Mouse (Mus musculus) hindbrain, embryonic 10.5 days (tissue): ENCODE measurements at regions not wholly inside any gene's neighbourhood (a gene's known extent, or its start where the extent isn't known, plus 50 kb on each side); places are given as distances from the start of the nearest gene placed in this dataset.

ENCODE experiments used
- DNase-seq: peaks from one replicate; pipeline ENCODE4 v3.0.0-alpha.2; 2017; ENCODE audit warnings: low spot score
- H3K27ac ChIP-seq: fragments of 300-500 bp; sonication (generic); 2 replicates; pipeline ENCODE4 v1.5.1; 2016; ENCODE audit warnings: mild to moderate bottlenecking, moderate library complexity
- H3K27me3 ChIP-seq: fragments of 300-500 bp; sonication (generic); 2 replicates; pipeline ENCODE4 v1.6.1; 2016; ENCODE audit warnings: mild to moderate bottlenecking; ENCODE audit not compliant: poor library complexity, insufficient read depth, severe bottlenecking
- H3K36me3 ChIP-seq: fragments of 300-500 bp; sonication (generic); 2 replicates; pipeline ENCODE4 v1.6.1; 2016; ENCODE audit warnings: mild to moderate bottlenecking, moderate library complexity
- H3K4me1 ChIP-seq: fragments of 300-500 bp; sonication (generic); replicated peaks from 2 replicates; pipeline ENCODE4 v1.6.1; 2016; ENCODE audit warnings: mild to moderate bottlenecking
- H3K4me3 ChIP-seq: fragments of 300-500 bp; sonication (generic); 2 replicates; pipeline ENCODE4 v1.5.1; 2016; ENCODE audit warnings: mild to moderate bottlenecking, moderate library complexity
- H3K9me3 ChIP-seq: fragments of 300-500 bp; sonication (generic); 2 replicates; pipeline ENCODE4 v1.6.1; 2016; ENCODE audit warnings: mild to moderate bottlenecking, moderate library complexity
- WGBS: fragments of 180-500 bp; shearing (Covaris S2); methylation state at CpG from one replicate; pipeline ENCODE4 v1.1.7; 2016; 5-methylcytosine and 5-hydroxymethylcytosine counted together

- no peaks in the 10 kb centered on the region for H3K36me3 ChIP-seq
- H3K27ac ChIP-seq = peak overlapping the region; percentile 5; the same call in 1 of the 2 replicates
- peaks cover 4% of the 10 kb centered on the region; the same call in 1 of the 2 replicates for H3K9me3 ChIP-seq
- 92% methylated on average over 24 of the region's 24 CpGs for WGBS
- no peaks in the 10 kb centered on the region for H3K27me3 ChIP-seq
- no peak for DNase-seq
- peaks cover 11% of the 10 kb centered on the region; the same call in 1 of the 2 replicates for H3K4me1 ChIP-seq
- H3K4me3 ChIP-seq = no peak overlapping the region
Observed at GRCm38 (mm10) chr8:109251360-109251798, 242.4 kb upstream of the Pmfbp1 start.

GRCm38 (mm10) chr8:109252404-109252803 lies 241.4 kb upstream of the Pmfbp1 start:
- H3K27ac ChIP-seq = no peak overlapping the region
- 75% methylated on average over 4 of the region's 4 CpGs for WGBS
- peaks cover 4% of the 10 kb centered on the region; the same call in 1 of the 2 replicates for H3K9me3 ChIP-seq
- no peak for DNase-seq
- peaks cover 11% of the 10 kb centered on the region; the same call in 1 of the 2 replicates for H3K4me1 ChIP-seq
- no peaks in the 10 kb centered on the region for H3K36me3 ChIP-seq
- no peak overlapping the region for H3K4me3 ChIP-seq
- H3K27me3 ChIP-seq = no peaks in the 10 kb centered on the region

- Histone ChIP-seq H3K27ac (no peak overlapping the region), H3K4me3 (no peak overlapping the region), H3K27me3 (no peaks in the 10 kb centered on the region), H3K9me3 (no peaks in the 10 kb centered on the region), H3K36me3 (no peaks in the 10 kb centered on the region), H3K4me1 (no peaks in the 10 kb centered on the region)
- peak; percentile 67 for DNase-seq
- 18% methylated on average over 5 of the region's 5 CpGs for WGBS
Observed at GRCm38 (mm10) chr8:109279129-109279528, 214.7 kb upstream of the Pmfbp1 start.

GRCm38 (mm10) chr8:109280540-109280939 lies 213.3 kb upstream of the Pmfbp1 start:
- DNase-seq = peak; percentile 20
- H3K4me1 ChIP-seq = no peaks in the 10 kb centered on the region
- 76% methylated on average over 2 of the region's 2 CpGs for WGBS
- H3K27me3 ChIP-seq = no peaks in the 10 kb centered on the region
- no peak overlapping the region for H3K27ac ChIP-seq
- H3K36me3 ChIP-seq = no peaks in the 10 kb centered on the region
- H3K9me3 ChIP-seq = no peaks in the 10 kb centered on the region
- no peak overlapping the region for H3K4me3 ChIP-seq

- WGBS = 78% methylated on average over 10 of the region's 10 CpGs
- Histone ChIP-seq H3K4me3 (no peak overlapping the region), H3K9me3 (no peaks in the 10 kb centered on the region), H3K4me1 (no peaks in the 10 kb centered on the region), H3K36me3 (no peaks in the 10 kb centered on the region), H3K27ac (no peak overlapping the region), H3K27me3 (no peaks in the 10 kb centered on the region)
- no peak for DNase-seq
Observed at GRCm38 (mm10) chr8:109281598-109281997, 212.2 kb upstream of the Pmfbp1 start.

- H3K27ac ChIP-seq = peak overlapping the region; percentile 88
- H3K27me3 ChIP-seq = no peaks in the 10 kb centered on the region
- no peak for DNase-seq
- H3K4me1 ChIP-seq = peaks cover 49% of the 10 kb centered on the region
- WGBS = 64% methylated on average over 17 of the region's 17 CpGs
- H3K36me3 ChIP-seq = no peaks in the 10 kb centered on the region
- H3K4me3 ChIP-seq = no peak overlapping the region
- 0 out of 2 replicates have a peak, but pooled peaks cover 4% of the 10 kb centered on the region for H3K9me3 ChIP-seq
Observed at GRCm38 (mm10) chr8:109310670-109311386, 183.0 kb upstream of the Pmfbp1 start.

- Histone ChIP-seq H3K9me3 (0 out of 2 replicates have a peak, but pooled peaks cover 4% of the 10 kb centered on the region), H3K4me3 (0 out of 2 replicates have a peak overlapping the region, but pooled peaks have one; percentile 13), H3K4me1 (peaks cover 49% of the 10 kb centered on the region), H3K36me3 (no peaks in the 10 kb centered on the region), H3K27me3 (no peaks in the 10 kb centered on the region), H3K27ac (peak overlapping the region; percentile 88)
- peak; percentile 35 for DNase-seq
- WGBS = 33% methylated on average over 17 of the region's 17 CpGs
Observed at GRCm38 (mm10) chr8:109311484-109312210, 182.2 kb upstream of the Pmfbp1 start.

GRCm38 (mm10) chr8:109312731-109313130 lies 181.1 kb upstream of the Pmfbp1 start:
- Histone ChIP-seq H3K4me3 (0 out of 2 replicates have a peak overlapping the region, but pooled peaks have one; percentile 13), H3K27me3 (no peaks in the 10 kb centered on the region), H3K27ac (peak overlapping the region; percentile 88), H3K9me3 (0 out of 2 replicates have a peak, but pooled peaks cover 4% of the 10 kb centered on the region), H3K36me3 (no peaks in the 10 kb centered on the region), H3K4me1 (peaks cover 56% of the 10 kb centered on the region)
- peak; percentile 64 for DNase-seq
- WGBS = 4% methylated on average over 8 of the region's 8 CpGs

- H3K4me1 ChIP-seq = peaks cover 28% of the 10 kb centered on the region
- H3K9me3 ChIP-seq = no peaks in the 10 kb centered on the region
- no peaks in the 10 kb centered on the region for H3K36me3 ChIP-seq
- 49% methylated on average over 11 of the region's 11 CpGs for WGBS
- H3K27me3 ChIP-seq = no peaks in the 10 kb centered on the region
- H3K4me3 ChIP-seq = no peak overlapping the region
- peak overlapping the region; percentile 67 for H3K27ac ChIP-seq
- no peak for DNase-seq
Observed at GRCm38 (mm10) chr8:109320955-109321354, 172.9 kb upstream of the Pmfbp1 start.

GRCm38 (mm10) chr8:109323351-109323750 lies 170.5 kb upstream of the Pmfbp1 start:
- Histone ChIP-seq H3K36me3 (no peaks in the 10 kb centered on the region), H3K27me3 (no peaks in the 10 kb centered on the region)
- 83% methylated on average over 2 of the region's 2 CpGs for WGBS

GRCm38 (mm10) chr8:109324241-109324640 lies 169.6 kb upstream of the Pmfbp1 start:
- H3K9me3 ChIP-seq = no peaks in the 10 kb centered on the region
- no peak for DNase-seq
- no peak overlapping the region for H3K27ac ChIP-seq
- H3K27me3 ChIP-seq = no peaks in the 10 kb centered on the region
- no peaks in the 10 kb centered on the region for H3K36me3 ChIP-seq
- H3K4me1 ChIP-seq = peaks cover 20% of the 10 kb centered on the region
- no peak overlapping the region for H3K4me3 ChIP-seq
- WGBS = 93% methylated on average over 9 of the region's 9 CpGs

More at GRCm38 (mm10) chr8:109323351-109323750, 170.5 kb upstream of the Pmfbp1 start:
- Histone ChIP-seq H3K4me1 (peaks cover 20% of the 10 kb centered on the region), H3K4me3 (no peak overlapping the region), H3K9me3 (no peaks in the 10 kb centered on the region), H3K27ac (no peak overlapping the region)
- DNase-seq = no peak

GRCm38 (mm10) chr8:109336203-109336602 lies 157.6 kb upstream of the Pmfbp1 start:
- WGBS = 84% methylated on average over 7 of the region's 7 CpGs

More at GRCm38 (mm10) chr8:109336203-109336602, 157.6 kb upstream of the Pmfbp1 start:
- Histone ChIP-seq H3K27ac (0 out of 2 replicates have a peak overlapping the region, but pooled peaks have one; percentile 30), H3K9me3 (no peaks in the 10 kb centered on the region), H3K4me3 (no peak overlapping the region), H3K36me3 (no peaks in the 10 kb centered on the region), H3K4me1 (peaks cover 18% of the 10 kb centered on the region), H3K27me3 (no peaks in the 10 kb centered on the region)
- DNase-seq = no peak
